Mouse (Mus musculus) cerebellum, postnatal 25 days (tissue): ENCODE data around the gene Tmem178b.

Experiments used
- DNase-seq, 2 experiments: peaks; one replicate each; pipeline ENCODE4 v3.0.0; 2021; ENCODE audit warnings: mixed read lengths in 2 of 2

Gene Tmem178b

DNA sequence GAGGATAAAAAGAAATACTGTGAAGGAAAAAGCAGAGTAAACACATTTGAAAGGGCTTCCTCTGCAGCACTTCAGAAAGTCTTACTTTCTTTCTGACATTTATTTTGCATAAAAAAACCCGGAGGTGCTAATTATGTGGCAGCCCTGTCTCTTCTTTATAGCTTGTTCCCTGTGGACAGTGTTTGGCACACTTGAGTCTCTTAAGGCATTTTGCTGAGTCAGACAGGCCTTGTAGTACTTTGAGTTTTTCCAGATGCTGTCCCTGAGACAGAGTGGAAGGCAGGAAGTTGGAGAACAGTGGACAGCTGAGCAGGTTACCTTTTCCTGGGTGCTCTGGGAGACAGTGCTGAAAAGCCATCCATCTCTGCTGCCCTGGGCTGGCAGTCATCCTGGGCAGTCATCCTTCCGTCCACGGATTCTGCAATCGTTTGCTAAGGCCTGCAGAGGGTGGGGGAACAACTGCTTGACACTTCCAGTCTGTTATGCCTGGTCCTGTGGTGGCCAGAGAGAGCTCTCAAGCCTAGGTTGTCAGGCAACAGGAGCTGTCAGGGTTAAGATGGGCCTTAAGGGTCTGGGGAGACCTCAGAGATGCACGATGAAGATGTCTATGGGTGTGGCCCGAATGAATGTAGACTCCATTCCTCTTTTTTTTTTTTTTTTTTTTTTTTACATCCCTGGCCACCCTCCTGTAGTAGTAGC lies 46.1 kb downstream of the Tmem178b start:
- DNase-seq: no peak

DNA sequence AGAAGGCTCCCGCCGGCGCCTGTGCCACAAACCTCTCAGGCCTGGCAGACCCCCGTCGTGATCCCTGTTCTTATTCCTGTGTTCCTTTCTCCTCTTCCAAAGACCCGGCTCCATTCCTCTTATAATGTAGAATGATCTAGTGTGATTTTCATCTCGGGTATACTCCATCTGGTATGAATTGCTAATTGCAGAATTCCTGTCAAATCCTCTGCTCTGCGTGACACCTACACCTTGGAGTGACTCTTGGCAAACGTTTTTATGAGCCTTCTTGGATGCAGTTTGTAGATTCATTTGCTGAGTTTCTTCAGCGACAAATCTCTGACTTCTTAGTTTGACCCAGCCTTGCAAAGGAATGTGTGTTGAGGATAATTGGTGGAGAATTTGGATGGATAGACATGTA lies 53.4 kb downstream of the Tmem178b start:
- DNase-seq: no peak

DNA sequence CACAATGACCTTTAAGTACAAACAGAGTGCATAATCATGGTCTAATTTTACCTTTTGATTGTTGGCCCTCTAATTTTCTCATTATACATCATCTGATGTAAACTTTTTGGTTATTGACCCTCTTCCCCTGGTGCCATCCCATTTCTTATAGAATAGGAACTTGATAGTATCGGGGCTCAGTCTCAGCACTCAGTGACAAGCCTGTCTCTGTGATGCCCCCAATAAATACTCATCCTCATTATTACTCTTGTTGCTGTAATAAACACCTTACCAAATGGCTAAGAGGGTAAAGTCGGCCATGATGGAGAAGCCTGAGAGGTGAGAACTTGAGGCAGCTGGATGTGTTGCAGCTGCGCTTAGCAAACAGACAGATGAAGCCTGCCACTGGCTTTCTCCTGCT lies 63.5 kb downstream of the Tmem178b start:
- DNase-seq: no peak

DNA sequence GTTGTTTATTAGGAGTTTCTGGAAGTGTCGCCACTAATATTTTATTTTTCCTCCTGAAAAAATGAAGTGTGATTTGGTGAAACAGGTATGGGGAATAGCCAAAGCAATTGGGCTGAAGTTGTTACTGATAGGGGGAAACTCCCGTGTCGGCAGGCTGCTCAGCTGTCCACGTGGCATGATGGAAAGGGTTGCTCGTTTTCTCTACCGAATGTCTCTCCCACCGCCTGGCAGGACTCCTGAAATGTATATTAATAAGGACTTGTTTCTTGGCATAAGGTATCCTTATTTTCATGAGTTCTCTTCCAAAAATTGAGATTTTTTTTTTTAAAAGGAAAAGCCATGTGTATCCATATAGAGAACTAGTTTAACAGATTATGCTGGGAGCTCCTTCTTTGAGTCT lies 67.8 kb downstream of the Tmem178b start:
- DNase-seq: no peak

DNA sequence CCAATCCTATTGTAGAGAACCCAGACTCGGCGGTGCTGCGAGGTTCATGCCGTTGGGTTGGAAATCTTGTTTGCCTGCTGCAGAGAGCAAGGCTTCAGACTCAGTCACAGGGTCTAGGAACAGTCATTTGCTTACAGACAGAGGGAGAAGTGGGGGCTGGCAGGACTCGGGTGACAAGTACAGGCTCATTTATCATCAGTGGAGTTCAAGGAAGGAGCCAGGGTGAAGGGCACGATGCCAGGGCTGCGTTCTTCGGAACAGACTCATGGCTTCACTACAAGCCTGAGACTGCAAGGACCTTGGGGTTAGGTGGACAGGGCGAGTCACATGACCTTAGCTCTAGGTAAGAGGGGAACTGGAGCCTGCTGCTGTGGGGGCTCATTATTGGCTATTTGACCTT lies 71.8 kb downstream of the Tmem178b start:
- peak in 1 of 2 experiments; percentile 36 for DNase-seq

DNA sequence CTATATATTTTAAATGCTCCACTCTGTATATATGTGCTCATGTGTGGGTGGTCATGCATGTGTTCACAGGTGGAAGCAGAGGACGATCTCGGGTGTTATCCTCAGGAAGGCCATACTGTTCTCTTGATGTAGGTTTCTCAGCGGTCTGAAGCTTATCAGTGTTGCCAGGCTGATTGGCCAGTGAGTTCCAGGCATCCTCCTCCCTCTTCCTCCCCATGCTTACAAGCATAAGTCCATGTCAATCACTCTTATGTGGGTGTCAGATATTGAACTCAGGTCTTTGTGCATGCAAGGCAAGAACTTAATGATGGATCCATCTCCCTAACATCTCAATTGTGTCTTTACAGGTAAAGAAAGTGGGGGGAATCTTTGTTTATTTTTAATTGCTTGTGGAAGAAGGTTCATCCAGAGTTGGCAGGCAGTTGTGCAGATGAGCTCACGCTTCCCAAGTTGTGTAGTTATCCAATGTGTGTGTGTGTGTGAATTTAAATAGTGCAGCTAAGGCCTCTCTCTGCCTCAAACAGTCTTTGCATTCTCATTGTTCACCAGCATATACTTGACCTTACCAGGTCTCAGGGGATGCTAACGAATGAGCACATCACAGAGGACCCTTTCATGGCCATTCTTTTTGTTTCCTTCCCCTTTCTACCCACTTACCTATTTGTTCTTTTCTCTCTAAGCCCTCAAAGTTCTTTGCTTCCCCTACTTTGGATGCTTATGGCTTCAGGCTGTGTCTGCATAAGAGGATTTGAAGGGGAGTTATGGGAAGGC lies 72.8 kb downstream of the Tmem178b start:
- no peak for DNase-seq

DNA sequence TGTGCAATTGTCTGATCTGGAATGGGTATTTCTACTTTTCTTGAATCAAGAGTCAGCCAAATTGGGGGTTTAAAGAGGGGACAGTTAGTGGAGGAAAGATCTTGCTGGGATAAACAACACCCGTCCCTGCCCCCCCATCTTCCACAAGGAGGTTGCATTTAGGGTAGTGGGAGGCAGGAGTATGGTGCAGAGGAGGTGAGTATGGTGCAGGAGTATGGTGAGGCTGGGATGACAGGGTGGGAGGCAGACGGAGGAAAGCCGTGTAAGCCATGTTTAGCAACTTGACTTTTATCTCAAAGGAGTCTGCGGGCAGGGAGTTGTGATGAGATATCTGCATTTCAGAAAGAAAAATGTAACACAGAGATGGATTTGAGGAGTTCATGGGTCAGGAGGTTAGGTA lies 73.5 kb downstream of the Tmem178b start:
- no peak for DNase-seq

DNA sequence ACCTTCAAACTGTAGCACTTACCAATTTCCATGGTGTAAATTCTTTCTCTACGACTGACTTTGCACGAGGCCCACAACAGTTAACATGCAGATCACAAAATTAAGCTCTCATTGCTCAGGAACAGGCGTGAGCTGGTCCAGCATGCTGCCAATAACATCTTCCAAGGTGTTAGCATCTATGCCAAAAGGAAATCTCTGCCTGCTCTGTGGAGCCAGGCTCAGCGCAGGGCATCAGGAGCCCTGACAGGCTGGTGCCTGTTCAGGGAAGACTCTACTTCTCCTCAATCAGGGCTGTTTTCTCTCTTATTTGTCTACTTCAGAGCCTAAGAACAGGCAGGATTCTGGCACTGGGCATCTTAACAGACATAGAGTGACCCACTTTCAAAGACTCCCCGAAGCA lies 80.9 kb downstream of the Tmem178b start:
- peak; percentile 23 to 36 for DNase-seq

DNA sequence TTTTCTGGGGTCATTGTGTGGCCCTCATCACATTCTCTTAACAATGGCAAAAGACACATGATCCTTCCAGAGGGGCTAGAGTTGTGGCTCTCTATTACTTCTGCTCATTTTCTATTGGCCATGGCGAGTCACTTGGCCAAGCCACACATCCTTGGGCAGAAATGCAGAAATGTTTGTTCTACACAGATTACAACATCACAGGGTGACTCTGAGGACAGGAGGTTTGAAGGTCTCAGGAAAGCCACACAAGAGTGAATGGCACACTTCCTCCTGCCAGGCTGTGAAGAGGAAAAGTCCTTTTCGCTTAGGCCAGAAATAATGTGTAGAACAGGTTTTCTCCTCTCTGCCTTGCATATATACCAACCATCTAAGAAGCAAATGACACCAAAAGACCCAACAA lies 82.1 kb downstream of the Tmem178b start:
- DNase-seq: no peak

DNA sequence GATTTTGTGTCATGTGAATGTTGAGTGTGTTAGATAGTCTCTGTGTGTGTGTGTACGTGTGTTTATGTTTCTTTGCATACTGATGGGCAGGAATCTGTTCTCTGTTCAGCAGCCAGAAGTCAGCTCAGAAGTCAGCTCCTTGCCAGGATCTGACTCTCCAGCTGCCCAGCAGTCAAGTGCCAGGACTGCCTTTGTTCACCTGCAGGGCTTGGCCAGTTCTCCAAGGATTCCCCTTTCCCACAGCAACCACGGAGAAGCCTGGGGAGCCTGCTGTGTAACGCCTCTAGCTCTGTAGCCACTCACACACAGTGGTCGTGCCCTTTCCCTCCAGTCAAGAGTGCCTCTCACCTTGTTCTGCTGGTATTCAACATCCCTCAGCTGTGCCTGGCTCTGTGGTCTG lies 91.5 kb downstream of the Tmem178b start:
- DNase-seq: peak; percentile 52 to 70

DNA sequence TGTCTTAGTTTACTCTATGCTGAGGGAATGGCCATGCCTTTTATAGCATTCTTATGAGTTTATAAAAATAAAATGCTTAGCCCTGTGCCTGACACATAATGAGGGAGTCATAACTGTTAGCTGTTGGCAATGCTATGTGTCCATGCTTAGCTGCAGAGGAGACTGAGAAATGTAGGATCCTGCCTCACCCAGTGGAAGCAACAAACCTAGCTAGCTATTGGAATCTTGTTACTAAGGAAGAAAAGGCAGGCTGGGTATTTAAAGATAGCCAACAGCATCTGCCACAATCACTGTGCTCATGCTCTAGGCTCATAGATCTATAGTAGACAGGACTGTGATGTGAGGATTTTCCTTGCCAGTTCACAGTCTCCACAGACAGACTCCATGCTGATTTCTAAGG lies 97.2 kb downstream of the Tmem178b start:
- DNase-seq: no peak

DNA sequence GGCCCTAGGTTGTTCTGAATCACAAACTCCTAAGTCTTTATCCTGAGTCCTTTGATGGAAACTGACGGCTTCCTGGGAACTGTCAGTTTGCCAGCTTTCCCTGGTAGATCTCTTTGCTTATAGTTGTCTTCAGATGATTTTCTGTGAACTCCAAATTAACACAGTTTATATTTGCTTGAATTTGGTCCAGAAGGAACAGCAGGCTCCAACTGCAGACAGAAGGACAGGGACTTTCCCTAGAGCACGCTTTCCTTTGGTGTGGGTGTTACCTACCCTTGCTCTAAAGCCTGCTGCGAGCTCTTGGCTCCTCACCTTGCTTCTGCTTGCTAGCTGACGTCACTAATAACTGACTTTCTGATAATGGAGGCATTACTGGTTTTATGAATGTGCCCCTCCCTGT lies 105.9 kb downstream of the Tmem178b start:
- DNase-seq: peak; percentile 21 to 23

DNA sequence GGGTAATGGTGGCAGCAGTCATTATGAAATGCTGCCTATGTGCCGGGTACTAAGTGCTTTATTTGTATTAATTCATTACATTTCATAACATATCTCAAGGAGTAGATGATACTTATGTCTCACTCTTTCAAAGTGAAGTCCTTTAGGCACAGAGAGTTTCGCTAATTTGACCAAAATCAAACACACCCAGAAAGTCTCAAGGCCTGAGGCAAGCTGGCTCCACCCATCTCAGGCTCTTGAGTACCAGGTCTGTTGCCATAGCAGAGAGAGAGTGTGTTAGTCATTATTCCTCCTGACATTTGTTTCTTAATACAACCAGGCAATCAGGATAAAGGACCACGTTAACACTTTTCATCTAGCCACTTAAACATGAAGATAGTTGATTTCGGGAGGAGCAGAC lies 117.7 kb downstream of the Tmem178b start:
- DNase-seq: no peak

DNA sequence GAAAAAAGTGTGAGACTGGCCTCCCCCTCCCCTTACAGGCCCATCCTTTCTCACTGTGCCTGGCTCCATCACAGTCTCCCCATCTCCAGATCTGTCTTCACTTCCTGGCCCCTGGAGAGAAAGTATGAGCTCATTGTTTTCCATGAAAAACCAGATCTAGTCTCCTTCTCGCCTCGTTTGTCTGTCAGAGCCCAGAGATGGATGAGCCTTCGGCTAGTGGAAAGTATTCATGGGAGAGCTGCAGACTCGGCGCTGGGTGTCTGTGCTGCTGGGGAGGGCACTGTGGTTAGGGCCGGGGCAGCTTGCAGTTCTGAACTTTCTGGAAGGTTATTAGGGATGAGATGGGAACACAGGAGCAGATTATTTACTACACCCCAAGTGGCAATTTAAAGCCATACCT lies 118.9 kb downstream of the Tmem178b start:
- DNase-seq: no peak

DNA sequence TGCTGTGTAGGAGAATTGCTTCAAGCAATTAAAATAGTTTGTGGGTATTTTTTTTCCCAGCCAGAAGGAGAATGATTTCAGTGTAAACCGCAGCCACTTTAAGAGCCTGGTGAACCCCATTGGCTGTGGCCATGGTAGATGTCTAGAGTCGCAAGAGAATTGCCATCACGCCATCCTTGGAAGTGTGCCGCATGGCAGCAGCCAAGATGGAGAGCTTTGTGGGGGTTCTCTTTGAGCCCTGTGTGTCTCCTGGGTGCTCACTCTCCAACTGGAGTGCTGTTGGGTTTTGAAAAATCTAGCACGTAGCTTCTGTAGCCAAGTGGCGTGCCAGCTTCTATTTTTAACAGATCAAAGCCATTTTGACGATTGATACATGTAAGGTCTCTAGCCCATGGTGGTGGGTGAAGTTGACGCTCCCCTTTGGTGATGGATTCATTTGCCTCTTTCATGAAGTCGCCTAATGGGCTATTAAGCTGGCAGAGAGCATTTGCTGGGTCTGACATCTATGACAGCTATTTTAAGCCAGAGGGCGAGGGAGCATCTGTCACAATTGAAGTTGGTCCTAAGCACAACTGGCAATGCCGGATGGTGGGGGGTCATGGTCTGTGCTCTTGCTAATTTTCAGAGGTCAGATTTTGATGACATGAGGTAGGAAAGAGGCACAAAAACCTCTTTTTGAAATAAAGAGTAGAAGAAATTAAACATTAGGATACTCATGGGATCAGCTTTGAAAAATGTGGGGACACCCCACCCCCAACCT lies 133.1 kb downstream of the Tmem178b start:
- DNase-seq: peak in 1 of 2 experiments; percentile 33

DNA sequence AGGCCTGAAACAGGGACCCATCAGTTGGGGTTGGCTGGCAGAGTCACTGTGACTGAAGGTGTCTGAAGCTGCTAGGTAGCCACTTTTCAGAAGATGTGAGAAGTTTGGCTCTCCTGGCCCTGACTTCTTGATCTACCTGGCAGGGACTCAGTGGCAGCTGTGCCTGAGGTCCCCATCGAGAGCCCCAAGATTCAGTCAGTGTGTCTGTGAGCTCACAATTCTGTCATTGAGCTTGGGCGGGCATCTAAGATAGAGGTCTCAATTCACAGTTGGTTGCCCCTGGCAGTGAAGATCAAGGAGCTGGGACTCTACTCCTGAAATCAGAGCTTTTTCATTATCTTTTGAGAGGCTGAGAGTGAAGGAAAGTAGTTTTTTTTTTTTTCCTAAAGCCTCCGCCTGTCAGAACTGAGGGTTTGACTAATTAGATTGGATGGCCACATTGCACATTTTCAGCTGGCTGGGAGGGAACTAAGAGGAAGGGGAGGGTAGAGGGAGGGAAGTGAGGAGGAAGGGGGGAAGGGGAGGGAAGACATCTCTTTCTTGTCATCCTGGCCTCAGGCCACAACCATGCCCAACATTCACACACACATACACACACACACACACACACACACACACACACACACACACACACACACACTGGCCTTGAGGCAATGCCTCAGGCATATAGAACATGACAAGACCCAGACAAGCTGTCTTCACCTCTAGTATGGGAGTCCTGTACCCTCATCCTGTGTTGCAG lies 135.3 kb downstream of the Tmem178b start:
- no peak for DNase-seq

DNA sequence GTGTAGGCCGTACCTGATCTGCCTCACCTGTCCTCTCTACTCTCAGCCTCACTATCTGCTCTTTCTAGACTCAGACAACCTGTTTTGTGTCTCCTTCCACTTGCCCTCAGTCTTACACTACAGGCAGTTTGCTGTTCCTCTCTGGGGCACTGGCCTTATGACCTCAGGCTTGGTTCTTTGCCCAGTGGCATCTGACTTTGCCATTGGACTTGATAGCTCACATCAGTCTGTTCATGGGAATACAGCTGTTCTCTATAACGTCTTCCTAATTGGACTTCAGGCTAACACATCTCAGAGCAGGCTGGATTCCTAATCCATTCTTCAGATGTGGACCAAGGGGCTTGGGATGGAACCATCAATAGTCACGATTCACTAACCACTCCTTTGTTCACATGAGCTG lies 136.6 kb downstream of the Tmem178b start:
- no peak for DNase-seq

DNA sequence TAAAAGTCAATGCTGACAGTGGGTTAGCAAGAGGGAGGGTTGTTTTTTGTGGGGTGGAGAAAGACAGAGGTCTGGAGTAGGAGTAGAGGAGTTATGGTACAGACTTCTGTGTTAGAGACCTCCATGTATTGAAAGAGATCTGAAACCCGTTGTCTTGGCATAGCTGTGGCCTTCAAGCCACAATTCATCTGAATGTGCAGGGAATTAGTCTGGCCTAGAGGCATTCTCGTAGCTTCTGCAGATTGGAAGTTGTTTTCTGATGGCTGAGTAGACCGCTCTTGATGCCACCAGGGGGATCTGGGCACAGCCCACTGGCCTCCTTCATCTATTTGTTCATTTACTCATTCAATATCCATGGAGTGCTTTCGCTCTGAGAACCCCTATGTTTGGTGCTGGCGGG lies 138.0 kb downstream of the Tmem178b start:
- DNase-seq: no peak

DNA sequence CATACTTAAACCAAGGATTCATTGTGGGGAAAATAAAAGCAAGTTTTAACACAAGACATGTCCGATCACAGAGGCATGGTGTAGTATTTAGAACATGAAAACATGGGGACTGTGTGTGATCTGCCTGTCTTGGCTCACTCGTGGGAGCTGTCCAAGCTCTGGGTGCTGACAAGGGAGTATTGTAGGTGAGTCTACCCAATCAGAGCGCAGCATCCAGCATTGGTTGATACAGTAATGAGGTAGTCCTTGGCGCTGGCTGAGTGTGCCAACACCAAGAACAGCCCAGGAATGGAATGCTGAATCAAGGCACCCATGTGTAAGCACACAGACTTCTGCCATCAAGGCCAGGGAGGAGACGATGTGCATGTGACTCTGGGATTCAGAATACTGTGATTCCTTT lies 138.5 kb downstream of the Tmem178b start:
- no peak for DNase-seq

DNA sequence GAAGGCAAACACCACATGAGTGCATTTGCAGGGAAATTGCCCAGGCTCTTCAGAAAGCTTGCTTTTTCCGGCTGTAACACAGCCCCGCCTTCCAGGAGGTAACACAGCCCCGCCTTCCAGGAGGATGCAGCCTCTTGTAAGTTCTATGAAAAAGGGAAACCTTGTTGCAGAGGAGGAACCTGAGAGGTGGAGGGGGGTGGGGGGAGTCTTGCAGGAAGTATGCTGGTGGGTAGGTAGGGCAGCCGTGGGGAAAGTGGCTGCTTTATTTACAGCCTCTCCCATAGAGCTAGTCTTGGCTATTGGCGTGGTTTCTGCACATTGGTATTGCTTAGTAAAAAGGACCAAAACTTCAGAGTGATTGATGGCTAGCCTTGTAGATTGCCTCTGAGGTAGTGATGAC lies 140.3 kb downstream of the Tmem178b start:
- DNase-seq: no peak

DNA sequence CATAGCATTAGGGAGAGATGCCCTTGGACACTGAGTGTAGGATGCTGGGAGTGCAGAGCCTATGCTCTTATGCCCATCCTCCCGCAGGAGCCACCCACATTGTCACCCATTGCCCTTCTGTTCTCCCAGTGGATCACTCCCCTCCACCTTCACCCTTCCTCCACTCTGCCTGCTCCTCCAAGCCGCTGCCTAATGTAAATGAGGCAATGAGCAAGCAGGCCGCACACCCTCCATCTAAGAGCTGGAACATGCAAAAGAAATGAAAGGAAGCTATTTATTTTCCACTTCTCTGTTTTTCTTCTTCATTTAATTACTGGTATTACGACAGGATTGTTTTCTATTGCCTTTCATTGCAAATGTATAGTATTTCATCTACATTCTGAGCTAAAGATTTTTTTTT lies 142.1 kb downstream of the Tmem178b start:
- no peak for DNase-seq

DNA sequence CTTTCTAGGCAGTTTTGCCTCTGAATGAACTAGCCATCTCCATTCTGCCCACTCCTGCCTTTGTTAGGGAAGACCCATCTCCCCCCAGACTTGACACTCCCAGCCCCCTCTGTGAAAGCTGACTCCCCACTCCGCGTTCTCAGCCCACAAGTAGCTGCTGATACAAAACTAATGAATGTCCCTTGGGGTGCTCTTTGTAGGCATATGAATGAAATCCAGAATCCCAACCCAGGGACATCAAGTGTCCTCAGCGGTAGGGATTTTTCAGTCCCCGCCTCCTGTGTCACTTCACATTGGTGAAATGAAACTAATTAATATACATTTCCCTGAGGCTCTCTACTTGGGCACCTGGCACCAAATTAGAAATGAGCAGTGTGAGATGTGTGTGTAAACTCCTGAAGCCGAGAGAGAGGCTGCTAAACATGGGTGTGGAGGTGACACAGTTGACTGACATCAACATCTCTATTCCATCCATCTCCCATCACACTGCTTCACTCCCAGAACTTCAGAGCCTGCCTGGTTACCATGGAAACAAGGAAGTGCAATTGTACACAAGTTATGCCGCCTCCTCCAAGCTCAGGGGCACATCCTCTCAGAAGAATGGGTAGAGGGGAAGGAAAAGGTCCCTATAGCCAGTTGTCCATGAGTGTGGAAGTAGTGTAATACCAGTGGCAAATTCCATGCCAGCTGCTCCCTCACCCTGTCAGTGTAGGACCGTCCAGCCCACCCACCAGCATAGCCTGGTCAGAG lies 142.8 kb downstream of the Tmem178b start:
- no peak for DNase-seq
